Mouse (Mus musculus): ENCODE measurements around the gene Aes. TPM values are rescaled to one million over a fixed set of nuclear protein-coding genes. Genes with fewer than 3 reads are reported as not detected.

Aes gene
- total RNA-seq (2015): 197 and 225 TPM in 2 replicates
- 178 and 191 TPM in 2 replicates for total RNA-seq (2017)

DNA sequence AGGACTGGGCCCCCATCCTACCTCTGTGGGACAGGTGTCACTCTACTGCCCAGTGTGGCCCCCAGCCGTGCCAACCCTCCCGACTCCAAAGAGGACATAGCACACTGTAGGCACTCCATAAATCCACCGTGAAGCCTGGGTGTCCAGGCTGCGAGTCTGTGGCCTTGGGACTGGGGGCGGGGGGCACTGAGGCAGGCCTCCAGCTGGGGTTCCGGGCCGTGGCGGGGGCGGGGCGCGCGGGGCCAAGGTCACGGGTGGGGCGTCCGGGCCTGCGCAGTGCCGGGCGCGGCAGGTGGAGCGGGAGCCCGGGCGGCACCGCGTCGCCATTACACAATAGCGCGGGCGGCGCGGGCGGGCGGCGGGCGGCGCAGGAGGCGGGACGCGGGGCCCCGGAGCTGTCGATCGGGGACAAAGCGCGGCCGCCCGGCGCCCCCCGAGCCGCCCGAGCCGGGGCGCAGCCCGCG is at the start of gene Aes:
TSS of gene Aes (plus strand) at position 326 of the 464 bp plus-strand sequence.
- peak; percentile 47 for ATAC-seq (replicated peaks; ENCODE audit: poor library complexity)

- ATAC-seq (replicated peaks; ENCODE audit: poor library complexity): no peak
Measured at GRCm38 (mm10) chr10:81510246-81510810, 49.0 kb upstream of the Aes start.

DNA sequence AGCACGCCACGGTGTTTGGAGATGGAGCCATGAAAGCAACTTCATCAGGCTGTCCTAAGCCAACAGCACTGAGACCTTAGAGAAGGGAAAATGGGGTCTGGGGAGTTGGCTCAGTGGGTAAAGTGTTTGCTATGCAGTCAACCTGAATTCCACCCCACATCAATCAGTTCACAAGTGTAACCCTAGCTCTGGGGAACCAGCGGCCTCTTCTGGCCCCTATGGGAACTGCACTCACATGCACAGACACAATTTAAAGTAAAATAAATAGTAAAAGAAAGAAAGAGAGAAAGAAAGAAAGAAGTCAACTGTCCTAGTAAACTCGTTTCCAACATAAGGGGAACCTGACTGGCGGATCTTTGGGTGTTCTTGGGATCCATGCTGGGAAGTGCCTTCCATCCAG is 45.5 kb upstream of the Aes start:
- no peak for ATAC-seq (replicated peaks; ENCODE audit: poor library complexity)

- ATAC-seq (replicated peaks; ENCODE audit: poor library complexity): peak; percentile 36
Measured at GRCm38 (mm10) chr10:81517227-81517626, 42.1 kb upstream of the Aes start.

GRCm38 (mm10) chr10:81518546-81518945 is 40.7 kb upstream of the Aes start:
- peak; percentile 55 for ATAC-seq (replicated peaks; ENCODE audit: poor library complexity)

DNA sequence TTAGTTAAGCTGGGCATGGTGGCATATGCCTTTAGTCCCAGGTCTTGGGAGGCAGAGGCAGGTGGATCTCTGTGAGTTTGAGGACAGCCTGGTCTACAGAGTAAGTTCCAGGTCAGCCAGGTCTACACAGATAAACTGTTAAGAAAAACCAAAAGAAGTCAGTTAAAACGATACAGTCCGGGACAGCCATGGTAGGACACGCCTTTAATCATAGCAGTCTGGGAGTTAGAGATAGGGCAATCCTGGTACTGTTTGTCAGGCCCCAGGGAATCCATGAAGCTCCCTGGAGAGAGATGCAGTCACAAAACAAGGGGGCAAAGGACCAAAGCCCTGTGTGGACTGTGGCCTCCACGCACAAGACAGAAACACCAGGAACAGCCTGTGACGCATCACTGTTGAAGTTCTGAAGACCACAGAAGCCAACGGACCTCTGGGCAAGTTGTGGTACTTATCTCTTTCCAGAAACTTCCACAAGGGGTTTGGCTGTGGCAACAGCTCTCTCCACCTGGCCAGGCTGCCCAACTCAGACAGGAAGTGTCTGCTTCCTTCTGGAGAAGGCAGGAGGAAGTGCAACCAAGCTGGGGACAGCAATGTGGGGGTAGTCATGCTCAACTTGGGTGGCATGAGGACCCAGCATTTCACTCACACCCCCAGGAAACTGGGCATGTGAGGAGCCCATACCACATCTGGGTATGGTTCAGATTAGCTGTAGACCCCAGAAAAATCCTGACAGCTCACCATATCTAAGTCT is 39.9 kb upstream of the Aes start:
- peak; percentile 57 for ATAC-seq (replicated peaks; ENCODE audit: poor library complexity)

DNA sequence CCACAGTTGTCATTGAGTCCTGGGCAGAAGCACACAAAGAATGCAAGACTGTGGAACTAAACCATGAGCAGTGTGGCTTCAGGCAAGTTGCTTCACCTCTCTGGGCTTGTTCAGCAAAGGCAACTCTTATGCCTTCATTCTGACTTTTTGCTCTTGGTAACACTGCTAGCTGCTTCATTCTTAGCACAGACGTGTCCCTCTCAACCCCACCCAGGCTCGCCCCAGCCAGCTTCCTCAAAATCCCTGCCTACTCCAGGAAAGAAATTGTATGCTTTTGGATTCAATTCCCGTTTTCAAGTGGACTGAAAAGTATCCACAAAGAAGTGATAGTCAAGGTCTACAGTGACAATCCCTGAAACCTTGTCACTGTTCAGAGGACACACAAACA is 39.3 kb upstream of the Aes start:
- peak; percentile 2; the same call in 1 of the 2 replicates for ATAC-seq (replicated peaks; ENCODE audit: poor library complexity)

DNA sequence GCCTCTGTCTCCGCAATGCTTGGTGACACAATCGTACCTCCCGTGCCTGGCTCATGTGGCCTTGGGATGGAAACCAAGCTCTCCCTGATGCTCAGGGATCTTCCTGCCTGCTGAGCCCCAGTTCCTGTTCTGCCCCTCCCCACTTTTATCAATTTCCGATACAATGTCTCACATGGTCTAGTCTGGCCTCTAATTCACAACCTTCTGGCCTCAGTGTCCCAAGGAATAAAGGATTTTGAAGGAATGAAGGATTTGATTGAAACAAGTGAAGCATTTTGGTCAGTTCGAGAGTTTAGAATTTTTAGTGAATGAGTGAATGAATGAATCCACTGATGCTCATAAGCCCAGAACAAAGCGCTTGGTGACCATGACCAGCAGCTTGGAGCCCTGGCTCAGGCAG is 36.1 kb upstream of the Aes start:
- ATAC-seq (replicated peaks; ENCODE audit: poor library complexity): no peak

DNA sequence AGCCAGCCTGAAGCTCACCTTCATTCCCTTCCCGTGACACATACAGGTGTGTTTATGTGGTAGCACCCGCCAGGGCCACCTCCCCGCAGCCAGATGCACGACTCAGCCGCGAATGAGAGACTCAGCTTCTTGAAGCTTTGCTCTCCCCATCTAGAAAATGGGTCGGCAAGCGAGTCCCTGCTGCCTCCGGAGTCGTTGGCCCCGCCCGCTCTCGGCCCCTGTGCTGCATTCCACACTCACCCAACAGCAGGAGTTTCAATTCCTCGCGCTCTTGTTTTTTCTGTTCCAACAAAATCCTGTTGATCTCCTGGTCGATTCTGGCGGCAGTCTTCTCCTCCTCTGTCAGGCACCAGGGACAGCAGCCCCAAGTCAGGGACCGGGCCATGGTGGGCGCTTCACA is 35.7 kb upstream of the Aes start:
- 0 out of 2 replicates have a peak, but pooled peaks have one; percentile 2 for ATAC-seq (replicated peaks; ENCODE audit: poor library complexity)

GRCm38 (mm10) chr10:81524051-81524605 is 35.2 kb upstream of the Aes start, which contains the start of gene Gna15:
Gene Gna15 (minus strand): TSS chr10:81524225.
- ATAC-seq (replicated peaks; ENCODE audit: poor library complexity): peak; percentile 49

DNA sequence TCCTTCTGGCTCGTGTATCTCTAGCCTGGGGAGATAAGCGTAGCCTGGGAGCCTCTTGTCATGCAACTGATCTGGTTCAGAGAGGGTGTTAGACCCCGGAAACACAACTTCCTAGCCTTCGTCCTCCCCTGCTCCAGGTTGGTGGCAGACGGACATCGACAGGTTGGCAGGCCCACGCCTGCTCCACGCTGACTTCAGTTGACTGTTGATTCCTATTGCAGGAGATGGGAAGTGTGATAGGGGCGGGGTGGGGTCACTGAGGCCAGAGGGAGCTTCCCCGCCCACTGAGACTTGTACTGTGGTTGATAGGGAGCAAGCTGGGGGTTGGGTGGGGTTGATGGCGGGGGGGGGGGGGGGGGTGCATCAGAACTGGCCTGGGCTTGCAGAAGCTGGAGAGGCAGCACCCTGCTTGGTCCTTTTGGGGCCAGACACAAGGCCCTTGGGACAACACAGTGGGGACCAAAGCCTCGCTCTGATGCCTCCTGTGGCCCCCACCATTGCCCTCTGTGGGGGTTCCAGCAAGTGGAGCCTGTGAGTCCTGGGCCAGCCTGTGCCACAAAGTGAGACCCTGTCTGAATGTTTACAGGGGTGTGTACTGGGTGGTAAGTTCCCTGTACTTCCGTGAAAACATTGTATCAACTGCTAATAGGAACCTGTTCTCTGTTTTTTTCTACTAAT is 34.1 kb upstream of the Aes start:
- ATAC-seq (replicated peaks; ENCODE audit: poor library complexity): peak; percentile 41

- ATAC-seq (replicated peaks; ENCODE audit: poor library complexity): peak; percentile 59
Measured at GRCm38 (mm10) chr10:81526779-81527178, 32.5 kb upstream of the Aes start.

- ATAC-seq (replicated peaks; ENCODE audit: poor library complexity): no peak
Measured at GRCm38 (mm10) chr10:81534826-81535225, 24.5 kb upstream of the Aes start.

DNA sequence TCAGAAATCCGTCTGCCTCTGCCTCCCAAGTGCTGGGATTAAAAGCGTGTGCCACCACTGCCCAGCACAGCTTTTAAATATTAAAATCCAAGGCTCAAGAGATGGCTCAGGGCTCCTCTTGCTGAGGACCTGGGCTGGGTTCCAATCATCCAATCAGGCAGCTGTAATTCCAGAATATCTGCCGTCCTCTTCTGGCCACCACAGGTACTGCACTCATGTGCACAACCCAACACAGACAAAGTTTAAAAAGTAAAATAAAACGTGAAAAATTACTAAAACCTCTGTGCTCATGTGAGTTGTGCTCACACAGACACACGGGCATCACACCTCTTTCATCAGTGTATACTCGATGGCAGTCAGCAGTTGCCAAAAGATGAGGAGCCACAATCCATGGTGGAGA is 22.6 kb upstream of the Aes start:
- peak; percentile 81 for ATAC-seq (replicated peaks; ENCODE audit: poor library complexity)

- ATAC-seq (replicated peaks; ENCODE audit: poor library complexity): no peak
Measured at GRCm38 (mm10) chr10:81537429-81537828, 21.9 kb upstream of the Aes start.

DNA sequence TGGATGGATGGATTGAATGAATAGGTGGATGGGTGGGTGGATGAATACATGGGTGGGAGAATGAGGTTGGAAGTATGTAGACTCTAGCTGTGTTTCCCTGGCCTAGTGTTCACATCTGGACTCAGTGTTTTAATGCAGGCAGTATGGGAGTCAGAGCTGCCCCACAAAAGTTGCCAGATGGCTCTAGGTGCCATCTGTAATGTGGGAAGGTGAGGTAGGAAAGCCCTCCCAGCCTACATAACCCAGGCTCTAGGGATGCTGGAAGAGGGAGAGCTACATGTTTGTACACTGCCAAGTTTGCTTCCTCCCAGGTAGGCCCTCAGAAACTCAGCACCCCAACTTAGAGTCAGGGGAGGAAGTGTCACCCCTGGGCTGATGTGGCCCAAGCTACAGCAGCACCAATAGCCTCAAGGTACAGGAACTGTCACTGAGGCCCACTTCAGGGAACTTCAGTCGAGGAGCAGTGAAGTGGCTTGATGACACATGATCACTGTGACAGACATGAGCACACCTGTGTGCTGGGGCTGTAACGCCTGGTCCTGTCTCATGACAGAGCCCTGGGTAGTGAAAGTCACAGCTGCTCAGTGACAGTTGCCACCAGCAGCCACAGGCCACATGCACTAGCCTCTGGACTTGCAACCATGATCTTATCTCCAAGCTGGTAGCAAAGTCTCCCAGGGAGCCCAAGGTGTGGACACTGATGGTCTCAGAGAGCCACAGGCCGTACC is 20.8 kb upstream of the Aes start:
- ATAC-seq (replicated peaks; ENCODE audit: poor library complexity): no peak

- ATAC-seq (replicated peaks; ENCODE audit: poor library complexity): no peak
Measured at GRCm38 (mm10) chr10:81541363-81541762, 17.9 kb upstream of the Aes start.

- ATAC-seq (replicated peaks; ENCODE audit: poor library complexity): no peak
Measured at GRCm38 (mm10) chr10:81541803-81542202, 17.5 kb upstream of the Aes start.

GRCm38 (mm10) chr10:81542727-81543460 is 16.4 kb upstream of the Aes start:
- ATAC-seq (replicated peaks; ENCODE audit: poor library complexity): no peak

GRCm38 (mm10) chr10:81543633-81544032 is 15.7 kb upstream of the Aes start:
- ATAC-seq (replicated peaks; ENCODE audit: poor library complexity): no peak

Data from megakaryocyte progenitor cell, adult 5-6 weeks (primary cell).